Mouse (Mus musculus) kidney, adult 2 months (tissue): Measurements from ENCODE around the gene Tex101. TPM values are rescaled to one million over a fixed set of nuclear protein-coding genes. Genes with fewer than 3 reads are reported as not detected.

Experiments
- DNase-seq: peaks from one replicate; pipeline ENCODE4 v3.0.0; 2021
- H3K27ac ChIP-seq: fragments of 200-500 bp; 2 replicates; pipeline ENCODE4 v1.5.1; 2012; ENCODE audit warnings: low read depth, low read length, control low read depth, inconsistent platforms; ENCODE audit not compliant: insufficient read depth
- H3K27me3 ChIP-seq: fragments of 200-500 bp; replicated peaks from 2 replicates; pipeline ENCODE4 v1.6.1; 2012; ENCODE audit warnings: mild to moderate bottlenecking, moderate library complexity, low read length, inconsistent platforms; ENCODE audit not compliant: control insufficient read depth, insufficient read depth
- H3K36me3 ChIP-seq: fragments of 200-500 bp; 2 replicates; pipeline ENCODE4 v1.6.1; 2012; ENCODE audit warnings: mild to moderate bottlenecking, moderate library complexity, low read length, inconsistent platforms; ENCODE audit not compliant: control insufficient read depth, insufficient read depth
- H3K4me1 ChIP-seq: fragments of 200-500 bp; 2 replicates; pipeline ENCODE4 v1.6.1; 2011; ENCODE audit warnings: low read length; ENCODE audit not compliant: control insufficient read depth, insufficient read depth
- H3K4me3 ChIP-seq: fragments of 200-500 bp; 2 replicates; pipeline ENCODE4 v1.5.1; 2011; ENCODE audit warnings: mild to moderate bottlenecking, low read depth, low read length, control low read depth; ENCODE audit not compliant: insufficient read depth
- CTCF ChIP-seq: fragments of 200-500 bp; conservative IDR thresholded peaks from 2 replicates; pipeline ENCODE4 v1.5.1; 2011; ENCODE audit warnings: low read depth, mild to moderate bottlenecking, control low read depth, low read length, moderate library complexity, mixed read lengths; ENCODE audit not compliant: insufficient read depth, insufficient read length
- POLR2A ChIP-seq: fragments of 200-500 bp; IDR thresholded peaks from one replicate; pipeline ENCODE4 v1.6.1; 2011; ENCODE audit warnings: low read depth, low read length, control low read depth
- WGBS: fragments of 180-500 bp; shearing (Covaris S2); methylation state at CpG from one replicate; pipeline ENCODE4 v1.1.7; 2018; 5-methylcytosine and 5-hydroxymethylcytosine counted together
- polyA plus RNA-seq: library from polyadenylated mRNA; depleted of rRNA; stranded (reverse); fragments of >200 nt; gene quantifications from 2 replicates; pipeline ENCODE4 v1.2.3, GENCODE M21; 2012

Tex101 gene
- polyA plus RNA-seq, 1 experiment: not detected

GRCm38 (mm10) chr7:24636264-24636663 is 40.2 kb downstream of the Tex101 start, which contains the start of gene Lypd3:
Lypd3 (plus strand) TSS chr7:24636550.
- no peak for TF ChIP-seq CTCF
- TF ChIP-seq POLR2A: no peak
- H3K4me3 ChIP-seq: no peak within 1 kb of the TSS
- no peak for DNase-seq

GRCm38 (mm10) chr7:24630116-24630880 is 46.2 kb downstream of the Tex101 start:
- Histone ChIP-seq H3K36me3 (no peaks in the 10 kb centered on the region), H3K27ac (no peak overlapping the region), H3K4me3 (no peak overlapping the region), H3K27me3 (no peaks in the 10 kb centered on the region), H3K4me1 (no peaks in the 10 kb centered on the region)
- no peak for TF ChIP-seq CTCF
- no peak for TF ChIP-seq POLR2A
- no peak for DNase-seq
- 90% methylated on average over 10 of the region's 10 CpGs for WGBS

More at GRCm38 (mm10) chr7:24636264-24636663, 40.2 kb downstream of the Tex101 start, which contains the start of gene Lypd3:
- no peaks in the 10 kb centered on the region; the same call in 1 of the 2 replicates for H3K27me3 ChIP-seq
- H3K4me1 ChIP-seq: no peaks in the 10 kb centered on the region
- WGBS: 26% methylated on average over 15 of the region's 15 CpGs
- H3K36me3 ChIP-seq: no peaks in the 10 kb centered on the region
- no peak within 1 kb of the TSS for H3K27ac ChIP-seq

GRCm38 (mm10) chr7:24629672-24630071 is 46.8 kb downstream of the Tex101 start:
- DNase-seq: no peak
- no peaks in the 10 kb centered on the region for H3K36me3 ChIP-seq
- no peak overlapping the region for H3K4me3 ChIP-seq
- TF ChIP-seq CTCF (no peak), POLR2A (no peak)
- no peak overlapping the region for H3K27ac ChIP-seq
- no peaks in the 10 kb centered on the region for H3K27me3 ChIP-seq
- H3K4me1 ChIP-seq: no peaks in the 10 kb centered on the region
- 63% methylated on average over 4 of the region's 4 CpGs for WGBS

GRCm38 (mm10) chr7:24628685-24629610 is 47.5 kb downstream of the Tex101 start:
- no peaks in the 10 kb centered on the region for H3K27me3 ChIP-seq
- no peaks in the 10 kb centered on the region for H3K4me1 ChIP-seq
- peak overlapping the region; percentile 10; the same call in 1 of the 2 replicates for H3K4me3 ChIP-seq
- H3K36me3 ChIP-seq: no peaks in the 10 kb centered on the region
- no peak overlapping the region for H3K27ac ChIP-seq
- WGBS: 10% methylated on average over 33 of the region's 33 CpGs
- peak; percentile 90 for DNase-seq
- TF ChIP-seq POLR2A (no peak), CTCF (no peak)

DNA sequence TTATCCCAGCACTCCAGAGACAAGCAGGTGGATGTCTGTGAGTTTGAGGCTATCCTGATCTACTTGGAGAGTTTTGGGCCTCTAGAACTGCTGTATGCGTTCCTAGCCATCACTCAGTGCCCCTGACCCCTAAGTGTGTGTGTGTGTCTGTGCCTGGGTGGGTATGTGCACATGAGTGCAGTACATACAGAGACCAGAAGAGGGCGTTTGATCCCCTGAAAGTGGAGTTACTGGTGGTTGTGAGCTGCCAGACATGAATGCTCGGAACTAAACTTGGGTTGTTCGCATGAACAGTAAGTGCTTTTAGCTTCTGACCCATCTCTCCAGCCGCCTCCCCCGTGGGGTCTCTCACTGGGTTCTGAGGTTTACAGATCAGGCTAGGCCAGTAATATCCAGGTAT is 53.5 kb downstream of the Tex101 start:
- Histone ChIP-seq H3K4me1 (no peaks in the 10 kb centered on the region), H3K36me3 (no peaks in the 10 kb centered on the region), H3K27ac (no peak overlapping the region), H3K4me3 (no peak overlapping the region), H3K27me3 (no peaks in the 10 kb centered on the region)
- WGBS: 88% methylated on average over 6 of the region's 6 CpGs
- TF ChIP-seq CTCF (no peak), POLR2A (no peak)
- no peak for DNase-seq

DNA sequence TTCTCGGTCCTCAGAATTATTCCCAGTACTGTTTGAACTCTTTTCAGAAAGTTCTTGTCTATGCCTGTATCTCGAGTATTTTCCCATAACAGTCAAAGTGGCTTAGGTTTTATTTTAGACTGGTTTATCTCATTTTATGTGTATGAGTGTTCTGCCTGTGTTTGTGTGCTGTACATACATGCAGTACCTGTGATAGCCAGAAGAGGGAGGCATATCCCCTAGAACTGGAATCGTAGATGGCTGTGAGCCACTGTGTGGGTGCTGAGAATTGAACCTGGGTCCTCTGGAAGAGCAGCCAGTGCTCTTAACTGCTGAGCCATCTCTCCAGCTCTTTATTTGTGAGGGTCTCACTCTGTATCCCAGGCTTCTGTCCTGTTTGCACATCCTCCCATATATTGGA is 55.3 kb downstream of the Tex101 start:
- 86% methylated on average over 3 of the region's 3 CpGs for WGBS
- H3K4me3 ChIP-seq: no peak overlapping the region
- no peak for DNase-seq
- H3K4me1 ChIP-seq: no peaks in the 10 kb centered on the region
- H3K36me3 ChIP-seq: no peaks in the 10 kb centered on the region
- no peak overlapping the region for H3K27ac ChIP-seq
- TF ChIP-seq POLR2A: no peak
- TF ChIP-seq CTCF: peak; percentile 14; the same call in 1 of the 2 replicates
- no peaks in the 10 kb centered on the region for H3K27me3 ChIP-seq
